Mouse (Mus musculus) testis, adult 2 months (tissue): ENCODE results near the gene Erc1.

ENCODE experiments used
- CTCF ChIP-seq: fragments of 200-500 bp; IDR thresholded peaks from 2 replicates; pipeline ENCODE4 v1.5.1; 2012; ENCODE audit warnings: low read depth, mild to moderate bottlenecking, inconsistent platforms, low read length, moderate library complexity; ENCODE audit not compliant: control insufficient read depth, insufficient read depth, insufficient replicate concordance
- POLR2A ChIP-seq: fragments of 200-500 bp; IDR thresholded peaks from 2 replicates; pipeline ENCODE4 v1.6.1; 2012; ENCODE audit warnings: low read depth, mild to moderate bottlenecking, inconsistent platforms, low read length, moderate library complexity; ENCODE audit not compliant: control insufficient read depth

DNA sequence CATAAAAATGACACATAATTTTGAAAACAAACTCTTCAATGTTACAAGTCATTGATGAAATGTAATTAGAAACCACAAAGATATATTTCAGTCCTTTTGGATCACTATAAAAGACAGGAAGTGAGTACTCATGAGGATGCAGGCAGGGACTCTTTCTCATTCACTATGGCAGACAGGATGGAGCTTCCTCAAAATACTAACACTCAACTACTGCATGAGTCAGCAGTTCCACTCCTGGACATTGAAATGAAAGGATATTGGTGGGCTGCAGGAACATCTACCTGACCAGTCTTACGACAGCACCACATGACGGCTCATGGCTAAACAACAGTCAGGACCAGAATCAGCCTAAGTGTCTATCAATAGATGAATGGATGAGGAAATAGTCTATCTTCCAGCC lies 132.7 kb downstream of the Erc1 start:
- TF ChIP-seq CTCF, result no peak
- no peak for TF ChIP-seq POLR2A
